Mouse (Mus musculus) intestine, embryonic 14.5 days (tissue): ENCODE data around the gene Dync1i1. TPM values are rescaled to one million over a fixed set of nuclear protein-coding genes. Genes with fewer than 3 reads are reported as not detected.

Source experiments
- ATAC-seq: fragments of 200-750 bp; cut with Nextera tagmentation; replicated peaks from 2 replicates; pipeline ENCODE4 v1.8.0; 2017; ENCODE audit warnings: low read depth, moderate number of reproducible peaks, moderate TSS enrichment, moderate library complexity; ENCODE audit not compliant: low FRiP score, low TSS enrichment
- DNase-seq: peaks from one replicate; pipeline ENCODE4 v3.0.0-alpha.2; 2018; ENCODE audit warnings: low spot score
- H3K27ac ChIP-seq: fragments of 300-500 bp; sonication (generic); 2 replicates; pipeline ENCODE4 v1.5.1; 2014; ENCODE audit warnings: low read depth, mild to moderate bottlenecking, control low read depth
- H3K27me3 ChIP-seq: fragments of 300-500 bp; sonication (generic); replicated peaks from 2 replicates; pipeline ENCODE4 v1.6.1; 2014; ENCODE audit warnings: low read length, control low read depth; ENCODE audit not compliant: control insufficient read depth, insufficient read depth
- H3K36me3 ChIP-seq: fragments of 300-500 bp; sonication (generic); 2 replicates; pipeline ENCODE4 v1.6.1; 2014; ENCODE audit warnings: low read length, control low read depth; ENCODE audit not compliant: control insufficient read depth, insufficient read depth
- H3K4me1 ChIP-seq: fragments of 300-500 bp; sonication (generic); replicated peaks from 2 replicates; pipeline ENCODE4 v1.6.1; 2014; ENCODE audit warnings: low read length, control low read depth, mixed read lengths; ENCODE audit not compliant: control insufficient read depth, insufficient read depth
- H3K4me2 ChIP-seq: fragments of 300-500 bp; sonication (generic); 2 replicates; pipeline ENCODE4 v1.6.1; 2014; ENCODE audit warnings: low read length
- H3K4me3 ChIP-seq: fragments of 300-500 bp; sonication (generic); 2 replicates; pipeline ENCODE4 v1.5.1; 2014; ENCODE audit warnings: low read depth, low read length, control low read depth, mixed read lengths
- H3K9ac ChIP-seq: fragments of 300-500 bp; sonication (generic); 2 replicates; pipeline ENCODE4 v1.6.1; 2014; ENCODE audit warnings: mild to moderate bottlenecking, low read length
- H3K9me3 ChIP-seq: fragments of 300-500 bp; sonication (generic); 2 replicates; pipeline ENCODE4 v1.6.1; 2016; ENCODE audit warnings: low read length, control low read depth; ENCODE audit not compliant: control insufficient read depth
- WGBS: fragments of 180-500 bp; shearing (Covaris S2); extraction: QIAGEN DNeasy Blood & Tissue Kit; methylation state at CpG from one replicate; pipeline ENCODE4 v1.1.7; 2014; 5-methylcytosine and 5-hydroxymethylcytosine counted together
- polyA plus RNA-seq: library from polyadenylated mRNA; unstranded; fragments of >200 nt; fragmentation: Nextera tagmentation; extraction: Ambion mirVana; gene quantifications from 2 replicates; pipeline ENCODE4 v1.2.1, GENCODE M21; 2014

The Dync1i1 gene
- polyA plus RNA-seq, 1 experiment from 2014 or later = 0.61 TPM

DNA sequence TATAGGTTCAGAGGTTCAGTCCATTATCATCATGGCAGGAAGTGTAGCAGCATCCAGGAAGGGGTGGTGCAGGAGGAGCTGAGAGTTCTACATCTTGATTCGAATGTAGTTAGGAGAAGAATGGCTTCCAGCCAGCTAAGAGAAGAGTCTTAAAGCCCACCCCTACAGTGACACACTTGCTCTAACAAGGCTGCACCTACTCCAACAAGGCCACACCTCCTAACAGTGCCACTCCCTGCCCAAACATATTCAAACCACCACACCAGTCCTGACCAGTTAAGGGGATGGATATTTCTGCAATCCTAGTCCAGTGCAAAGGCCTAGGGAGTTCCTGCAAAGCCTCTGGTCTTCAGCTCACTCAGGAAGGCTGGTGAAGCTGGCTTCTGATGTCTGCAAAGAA lies 1.5 kb upstream of the Dync1i1 start:
- Histone ChIP-seq H3K27ac (no peak overlapping the region), H3K4me3 (no peak overlapping the region), H3K36me3 (no peaks in the 10 kb centered on the region), H3K27me3 (peaks cover 7% of the 10 kb centered on the region; the same call in 1 of the 2 replicates), H3K9ac (no peak overlapping the region), H3K4me1 (no peaks in the 10 kb centered on the region), H3K9me3 (no peaks in the 10 kb centered on the region), H3K4me2 (no peak overlapping the region)
- no peak for ATAC-seq
- no peak for DNase-seq
- 83% methylated on average over 1 of the region's 1 CpGs for WGBS

DNA sequence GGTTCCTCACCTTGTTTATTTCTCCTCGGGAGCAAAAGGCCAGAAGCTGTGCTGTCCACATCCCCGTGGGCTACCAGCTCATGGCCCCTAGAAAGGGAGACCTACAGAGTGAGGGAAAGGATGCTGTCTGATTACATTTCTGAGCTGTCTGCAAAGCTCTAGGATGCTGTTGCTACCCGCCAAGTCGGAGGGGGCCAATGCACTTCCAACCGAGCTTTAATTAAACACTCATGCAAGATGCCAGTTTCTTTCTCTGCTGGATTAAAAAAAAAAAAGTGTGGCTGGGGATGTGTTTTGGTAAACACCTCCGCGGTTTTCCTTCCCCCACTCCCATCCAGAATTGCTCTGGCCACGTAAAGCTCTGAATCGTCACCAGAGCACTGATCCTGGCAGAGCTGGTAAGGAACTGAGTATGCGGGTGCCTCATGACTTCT lies 815 bp downstream of the Dync1i1 start:
- peak overlapping the region; percentile 3; the same call in 1 of the 2 replicates for H3K9ac ChIP-seq
- ATAC-seq (no peak), DNase-seq (peak; percentile 55)
- peak overlapping the region; percentile 77 for H3K4me2 ChIP-seq
- H3K4me3 ChIP-seq = peak overlapping the region; percentile 36
- no peaks in the 10 kb centered on the region for H3K36me3 ChIP-seq
- H3K9me3 ChIP-seq = no peaks in the 10 kb centered on the region
- H3K27me3 ChIP-seq = peaks cover 7% of the 10 kb centered on the region; the same call in 1 of the 2 replicates
- H3K27ac ChIP-seq = no peak overlapping the region
- H3K4me1 ChIP-seq = no peaks in the 10 kb centered on the region
- 4% methylated on average over 10 of the region's 10 CpGs for WGBS

DNA sequence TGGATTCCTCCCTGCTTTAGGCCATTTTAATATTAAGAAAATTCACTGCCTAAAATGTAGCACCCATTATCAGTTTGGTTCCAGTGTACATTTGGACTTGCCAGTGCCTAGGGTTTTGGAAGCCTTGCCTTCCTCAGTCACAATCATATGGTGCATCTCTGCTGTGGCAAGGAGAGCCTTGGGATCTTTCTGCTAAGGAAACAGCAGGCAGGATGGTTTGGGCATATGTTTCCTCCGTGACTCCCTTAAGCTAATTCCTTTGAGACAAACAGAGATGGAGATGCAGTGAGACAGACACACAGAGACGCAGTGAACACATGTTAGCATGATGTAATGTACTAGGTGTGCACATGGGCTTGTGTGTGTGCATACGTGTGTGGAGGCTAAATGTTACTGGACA lies 7.8 kb downstream of the Dync1i1 start:
- no peak overlapping the region for H3K4me3 ChIP-seq
- H3K4me2 ChIP-seq = no peak overlapping the region
- H3K9ac ChIP-seq = no peak overlapping the region
- WGBS = 84% methylated on average over 3 of the region's 3 CpGs
- DNase-seq = no peak
- no peaks in the 10 kb centered on the region for H3K4me1 ChIP-seq
- no peaks in the 10 kb centered on the region for H3K27me3 ChIP-seq
- H3K36me3 ChIP-seq = no peaks in the 10 kb centered on the region
- no peak for ATAC-seq
- no peak overlapping the region for H3K27ac ChIP-seq
- no peaks in the 10 kb centered on the region for H3K9me3 ChIP-seq

DNA sequence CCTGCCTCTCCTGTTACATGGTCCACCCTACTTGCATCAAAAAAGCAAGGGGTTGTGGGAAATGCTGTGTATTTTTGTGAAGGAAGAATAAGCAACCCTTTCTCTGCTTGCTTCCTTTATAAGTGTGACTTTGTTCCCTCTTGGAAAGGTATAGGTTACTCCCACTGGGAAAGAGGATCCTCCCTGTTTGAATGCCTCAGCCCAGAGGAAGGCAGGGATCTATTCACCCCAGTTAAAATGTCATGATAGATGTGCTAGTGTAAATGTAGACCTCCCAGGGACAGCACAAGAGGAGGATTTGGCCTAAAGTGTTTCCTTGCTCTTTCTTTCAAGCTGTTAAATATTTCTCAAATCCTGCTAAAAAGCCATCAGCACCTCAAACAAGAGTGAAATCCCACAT lies 9.0 kb downstream of the Dync1i1 start:
- Histone ChIP-seq H3K4me3 (no peak overlapping the region), H3K9me3 (no peaks in the 10 kb centered on the region), H3K36me3 (no peaks in the 10 kb centered on the region), H3K4me1 (no peaks in the 10 kb centered on the region), H3K27me3 (no peaks in the 10 kb centered on the region), H3K4me2 (no peak overlapping the region), H3K9ac (no peak overlapping the region), H3K27ac (no peak overlapping the region)
- ATAC-seq = no peak
- DNase-seq = no peak

DNA sequence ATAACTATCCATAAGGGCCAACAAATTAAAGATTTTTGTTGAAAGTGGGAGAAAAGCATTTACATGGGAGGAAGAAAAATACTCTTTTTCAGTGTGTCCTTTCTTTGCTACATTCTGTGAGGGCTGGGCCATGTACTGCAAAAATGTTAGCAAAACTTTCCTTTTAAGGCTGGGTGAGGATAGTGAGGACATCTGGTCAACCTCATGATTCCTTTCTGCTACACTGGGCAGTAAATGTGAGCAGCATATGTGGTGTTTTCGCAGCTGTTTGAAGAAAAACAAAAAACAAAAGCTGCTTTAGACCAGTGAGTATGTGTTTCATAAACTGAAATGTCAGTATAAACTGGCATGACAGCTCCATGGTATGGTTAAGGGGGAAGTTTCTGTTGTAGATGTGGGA lies 9.4 kb downstream of the Dync1i1 start:
- 77% methylated on average over 1 of the region's 1 CpGs for whole genome bisulfite sequencing
- ATAC-seq = no peak

DNA sequence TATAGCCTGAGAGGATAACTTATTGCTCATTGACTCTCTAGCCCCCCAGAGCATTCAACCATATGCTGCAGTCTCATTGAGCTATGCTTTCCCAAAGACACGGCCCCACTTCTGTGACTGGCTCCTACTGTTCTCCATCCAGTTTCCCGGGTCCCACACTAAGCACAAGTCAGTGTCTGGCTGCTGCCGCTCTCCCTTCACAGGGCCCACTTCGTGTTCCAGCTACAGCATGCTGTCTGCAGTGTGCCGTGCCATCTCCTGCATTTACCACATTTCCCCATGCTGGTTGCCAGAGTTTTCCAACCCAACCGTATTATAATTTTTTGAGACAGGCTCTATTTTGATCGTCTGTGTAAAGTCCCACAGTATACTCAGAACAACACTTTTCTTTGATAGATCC lies 14.3 kb downstream of the Dync1i1 start:
- Histone ChIP-seq H3K36me3 (no peaks in the 10 kb centered on the region), H3K9me3 (no peaks in the 10 kb centered on the region), H3K4me1 (no peaks in the 10 kb centered on the region), H3K4me3 (no peak overlapping the region), H3K27ac (no peak overlapping the region), H3K9ac (no peak overlapping the region), H3K27me3 (no peaks in the 10 kb centered on the region), H3K4me2 (no peak overlapping the region)
- ATAC-seq = no peak
- no peak for DNase-seq
- WGBS = 89% methylated on average over 7 of the region's 7 CpGs

More for the DNA sequence above, 9.4 kb downstream of the Dync1i1 start:
- Histone ChIP-seq H3K27me3 (no peaks in the 10 kb centered on the region), H3K9me3 (no peaks in the 10 kb centered on the region), H3K4me1 (no peaks in the 10 kb centered on the region), H3K27ac (no peak overlapping the region), H3K36me3 (no peaks in the 10 kb centered on the region), H3K4me2 (no peak overlapping the region), H3K9ac (no peak overlapping the region), H3K4me3 (no peak overlapping the region)
- DNase-seq = no peak

DNA sequence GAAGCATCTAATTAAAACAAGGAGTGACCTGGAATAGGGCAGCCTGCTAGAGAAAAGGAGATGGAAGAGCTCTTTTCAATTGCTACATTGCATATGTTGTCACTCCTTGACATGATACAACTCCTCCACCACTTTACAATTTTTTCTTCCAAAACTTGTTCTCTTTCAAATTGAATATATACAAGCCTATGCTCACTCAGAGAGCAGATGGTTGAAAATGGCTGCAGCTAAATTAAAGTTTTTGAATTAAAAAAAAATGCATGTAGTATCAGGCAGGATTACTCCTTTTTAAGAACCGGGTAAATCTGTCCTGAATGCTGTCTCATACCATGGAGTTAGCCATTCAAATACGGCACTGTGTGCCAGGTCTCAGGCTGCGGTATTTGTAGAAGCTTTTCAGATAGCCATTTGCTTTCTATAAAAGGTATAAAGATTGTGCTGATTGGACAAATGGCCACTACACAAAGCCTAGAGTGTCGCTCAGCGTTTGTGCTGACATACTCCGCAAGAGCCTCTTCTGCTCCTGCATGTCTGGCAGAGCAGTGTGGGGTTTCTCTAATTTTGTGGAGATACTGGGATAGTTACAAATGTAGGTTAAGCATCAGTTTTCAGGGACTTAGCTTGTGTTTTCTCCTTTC lies 16.1 kb downstream of the Dync1i1 start:
- H3K27ac ChIP-seq = no peak overlapping the region
- H3K27me3 ChIP-seq = no peaks in the 10 kb centered on the region
- no peak overlapping the region for H3K4me2 ChIP-seq
- no peak overlapping the region for H3K9ac ChIP-seq
- no peaks in the 10 kb centered on the region for H3K9me3 ChIP-seq
- no peaks in the 10 kb centered on the region for H3K4me1 ChIP-seq
- H3K4me3 ChIP-seq = no peak overlapping the region
- 84% methylated on average over 6 of the region's 6 CpGs for WGBS
- H3K36me3 ChIP-seq = no peaks in the 10 kb centered on the region
- no peak for DNase-seq
- no peak for ATAC-seq

DNA sequence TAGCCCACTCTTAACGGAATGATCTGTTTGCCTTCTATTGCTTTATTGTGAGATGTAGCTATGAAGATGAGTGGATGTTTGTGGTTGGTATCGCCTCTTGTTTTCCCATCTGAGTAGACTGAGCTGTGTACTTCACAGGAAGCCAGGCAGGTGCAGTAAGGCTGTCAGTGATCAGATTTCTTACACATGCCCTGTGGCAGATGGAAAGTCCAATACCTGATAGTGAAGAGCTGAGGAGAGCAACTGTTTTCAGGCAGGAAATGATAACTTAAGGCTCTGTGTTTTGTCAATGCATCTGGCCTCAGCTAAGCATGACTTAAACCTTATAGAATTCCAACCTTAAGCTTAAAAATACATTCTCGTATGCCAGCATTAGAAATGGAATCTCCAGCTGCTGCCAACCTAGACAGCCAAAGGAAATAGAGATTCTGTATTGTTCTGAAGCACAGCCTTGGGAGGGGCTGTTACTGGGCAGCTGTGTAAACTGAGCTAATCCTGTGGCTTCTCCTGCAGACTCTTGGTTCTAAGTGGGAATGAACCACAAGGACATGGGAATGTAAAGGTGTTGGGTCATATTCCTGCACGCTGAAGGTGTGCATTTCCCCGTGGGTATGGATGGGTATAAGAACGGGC lies 24.8 kb downstream of the Dync1i1 start:
- no peaks in the 10 kb centered on the region for H3K27me3 ChIP-seq
- 63% methylated on average over 6 of the region's 6 CpGs for WGBS
- no peak overlapping the region for H3K4me2 ChIP-seq
- no peak overlapping the region for H3K9ac ChIP-seq
- H3K4me3 ChIP-seq = no peak overlapping the region
- H3K9me3 ChIP-seq = no peaks in the 10 kb centered on the region
- ATAC-seq (no peak), DNase-seq (no peak)
- H3K27ac ChIP-seq = no peak overlapping the region
- no peaks in the 10 kb centered on the region for H3K4me1 ChIP-seq
- H3K36me3 ChIP-seq = no peaks in the 10 kb centered on the region

DNA sequence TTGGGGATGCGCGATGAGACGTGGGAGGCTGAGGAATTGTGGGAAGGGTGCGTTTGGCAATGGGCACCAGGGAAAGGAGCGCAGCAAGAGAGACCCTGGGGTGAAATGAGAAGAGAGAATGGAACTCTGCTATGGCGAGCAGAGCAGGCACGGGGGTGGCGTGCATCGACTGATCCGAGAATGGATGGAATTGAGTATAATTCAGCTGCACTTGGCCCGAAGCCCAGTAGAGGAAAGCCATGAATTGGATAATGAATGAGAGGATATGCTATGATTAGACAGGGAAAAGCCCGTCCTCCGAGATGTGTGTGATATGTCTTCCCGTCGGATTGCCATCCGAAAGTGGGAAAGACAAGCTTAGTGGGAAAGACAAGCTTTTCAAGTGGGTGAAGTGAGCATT lies 26.7 kb downstream of the Dync1i1 start:
- no peaks in the 10 kb centered on the region for H3K9me3 ChIP-seq
- no peak overlapping the region for H3K4me2 ChIP-seq
- ATAC-seq (no peak), DNase-seq (no peak)
- H3K36me3 ChIP-seq = no peaks in the 10 kb centered on the region
- WGBS = 62% methylated on average over 16 of the region's 16 CpGs
- no peak overlapping the region for H3K9ac ChIP-seq
- no peak overlapping the region for H3K27ac ChIP-seq
- H3K4me3 ChIP-seq = no peak overlapping the region
- H3K4me1 ChIP-seq = no peaks in the 10 kb centered on the region
- no peaks in the 10 kb centered on the region for H3K27me3 ChIP-seq
